Mouse (Mus musculus): ENCODE measurements around the gene Wdr93. TPM values are rescaled to one million over a fixed set of nuclear protein-coding genes. Genes with fewer than 3 reads are reported as not detected.

The Wdr93 gene
- total and polyA plus RNA-seq, 2 experiments, result 0.21 to 0.74 TPM

DNA sequence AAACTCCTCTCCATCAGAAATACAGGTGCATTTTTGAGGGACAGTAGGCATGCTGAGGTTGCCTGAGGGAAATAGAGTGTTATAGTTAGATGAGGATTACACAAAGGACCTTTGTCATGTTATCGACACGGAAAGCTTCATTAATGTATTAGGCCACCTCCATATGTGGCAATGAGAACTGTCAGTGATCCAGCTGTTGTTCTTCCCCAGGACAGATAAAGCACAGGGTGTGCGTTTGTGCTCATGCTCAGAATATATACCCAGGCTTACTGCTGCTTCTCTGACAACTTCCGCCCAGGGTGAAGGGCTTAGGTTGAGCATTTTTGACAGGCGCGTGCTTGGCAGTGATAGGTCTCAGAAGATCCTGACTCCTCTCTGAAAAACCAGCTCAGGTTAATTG is 6.5 kb downstream of the Wdr93 start:
- no peaks in the 10 kb centered on the region for H3K79me2 ChIP-seq (ENCODE audit: control insufficient read depth, insufficient read depth, low read length)
- TF ChIP-seq POLR2A (IDR thresholded peaks at IDR 0.05; ENCODE audit: extremely low read depth, insufficient read depth, low read length) (no peak), CTCF (IDR thresholded peaks at IDR 0.05; ENCODE audit: low read depth, low read length) (no peak)

DNA sequence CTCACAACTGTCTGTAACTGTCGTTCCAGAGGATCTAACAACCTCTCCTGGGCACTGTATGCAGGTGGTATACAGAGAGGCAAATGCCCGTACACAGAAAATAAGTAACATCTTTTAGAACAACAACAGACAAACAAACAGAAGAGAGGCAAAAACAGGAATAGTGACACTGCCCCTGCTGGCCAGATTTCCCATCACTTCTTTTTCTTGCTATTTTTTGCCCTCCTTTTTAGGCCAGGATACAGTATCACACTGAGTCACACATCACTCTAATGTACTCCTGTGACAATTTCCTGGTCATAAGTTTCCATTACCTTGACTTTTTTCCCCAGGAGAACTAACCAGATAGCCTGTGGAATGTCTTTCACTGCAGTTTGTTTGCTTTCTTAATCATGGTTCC is 13.4 kb downstream of the Wdr93 start:
- DNase-seq (ENCODE audit: extremely low read depth, low read depth, low spot score), result no peak
- 54% methylated on average over 2 of the region's 2 CpGs for WGBS
- TF ChIP-seq POLR2A (IDR thresholded peaks at IDR 0.05; ENCODE audit: extremely low read depth, insufficient read depth, low read length) (no peak), CTCF (IDR thresholded peaks at IDR 0.05; ENCODE audit: low read depth, low read length) (no peak)
- Histone ChIP-seq H3K79me2 (ENCODE audit: control insufficient read depth, insufficient read depth, low read length) (no peaks in the 10 kb centered on the region), H3K4me3 (ENCODE audit: insufficient read depth, low read depth, low read length) (no peak overlapping the region), H3K4me1 (ENCODE audit: control insufficient read depth, insufficient read depth, low read length) (peaks cover 1% of the 10 kb centered on the region; the same call in 1 of the 2 replicates), H3K27me3 (ENCODE audit: control insufficient read depth, insufficient read depth, low read length) (no peaks in the 10 kb centered on the region), H3K36me3 (ENCODE audit: control insufficient read depth, insufficient read depth, low read length) (no peaks in the 10 kb centered on the region), H3K27ac (replicated peaks; ENCODE audit: insufficient read depth, low read depth, low read length) (no peak overlapping the region), H3K9ac (ENCODE audit: low read depth, low read length) (no peak overlapping the region)

More for the DNA sequence above, 6.5 kb downstream of the Wdr93 start:
- Histone ChIP-seq H3K27me3 (ENCODE audit: control insufficient read depth, insufficient read depth, low read length) (no peaks in the 10 kb centered on the region), H3K36me3 (ENCODE audit: control insufficient read depth, insufficient read depth, low read length) (no peaks in the 10 kb centered on the region), H3K4me1 (ENCODE audit: control insufficient read depth, insufficient read depth, low read length) (no peaks in the 10 kb centered on the region), H3K27ac (replicated peaks; ENCODE audit: insufficient read depth, low read depth, low read length) (no peak overlapping the region), H3K4me3 (ENCODE audit: insufficient read depth, low read depth, low read length) (no peak overlapping the region), H3K9ac (ENCODE audit: low read depth, low read length) (no peak overlapping the region)
- no peak for DNase-seq (ENCODE audit: extremely low read depth, low read depth, low spot score)
- WGBS, result 89% methylated on average over 6 of the region's 6 CpGs

DNA sequence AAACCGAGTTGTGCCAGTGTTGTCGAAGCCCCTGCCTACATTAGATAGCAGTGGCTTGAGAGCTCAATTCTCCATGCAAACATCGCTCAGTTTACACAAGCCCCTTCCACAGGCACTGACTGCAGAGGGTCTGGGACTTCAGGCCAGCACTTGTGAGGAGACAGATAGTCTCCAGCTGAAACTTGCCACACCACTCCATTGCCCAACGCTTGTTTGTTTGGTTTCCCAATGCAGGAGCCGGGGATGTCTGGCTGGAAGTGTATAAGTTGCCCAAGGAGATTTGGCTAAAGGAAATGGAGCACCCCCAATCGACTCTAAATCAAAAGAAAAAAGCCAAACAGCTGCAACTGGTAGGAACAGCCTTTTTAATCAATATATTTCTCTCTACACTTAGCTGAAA is 15.2 kb downstream of the Wdr93 start:
- TF ChIP-seq POLR2A (IDR thresholded peaks at IDR 0.05; ENCODE audit: extremely low read depth, insufficient read depth, low read length) (no peak), CTCF (IDR thresholded peaks at IDR 0.05; ENCODE audit: low read depth, low read length) (no peak)
- peak; percentile 96 for DNase-seq (ENCODE audit: extremely low read depth, low read depth, low spot score)

DNA sequence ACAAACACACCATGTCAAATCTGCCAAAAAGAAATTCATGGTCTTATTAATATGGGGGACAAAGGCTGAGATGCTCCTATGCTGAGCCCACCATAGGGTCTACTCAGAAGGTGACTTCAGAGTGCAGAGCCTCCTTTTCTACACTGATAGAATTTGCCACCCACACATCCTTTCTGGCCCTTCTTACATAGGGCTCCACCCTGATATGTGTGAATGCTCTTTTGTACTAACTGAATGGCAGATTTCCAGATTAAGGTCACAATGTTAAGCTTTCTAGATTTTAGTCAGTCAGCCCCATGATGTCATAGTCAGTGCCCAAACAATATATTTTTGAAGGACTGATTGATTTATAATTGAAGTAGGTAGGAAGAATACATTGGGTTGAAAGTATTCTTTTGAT is 16.8 kb downstream of the Wdr93 start:
- H3K9ac ChIP-seq (ENCODE audit: low read depth, low read length), result no peak overlapping the region
- peaks cover 1% of the 10 kb centered on the region; the same call in 1 of the 2 replicates for H3K4me1 ChIP-seq (ENCODE audit: control insufficient read depth, insufficient read depth, low read length)
- DNase-seq (ENCODE audit: extremely low read depth, low read depth, low spot score), result peak; percentile 63
- no peaks in the 10 kb centered on the region for H3K36me3 ChIP-seq (ENCODE audit: control insufficient read depth, insufficient read depth, low read length)
- no peaks in the 10 kb centered on the region for H3K27me3 ChIP-seq (ENCODE audit: control insufficient read depth, insufficient read depth, low read length)
- H3K4me3 ChIP-seq (ENCODE audit: insufficient read depth, low read depth, low read length), result no peak overlapping the region
- no peak overlapping the region for H3K27ac ChIP-seq (replicated peaks; ENCODE audit: insufficient read depth, low read depth, low read length)
- no peak for TF ChIP-seq POLR2A (IDR thresholded peaks at IDR 0.05; ENCODE audit: extremely low read depth, insufficient read depth, low read length)
- no peak for TF ChIP-seq CTCF (IDR thresholded peaks at IDR 0.05; ENCODE audit: low read depth, low read length)
- no peaks in the 10 kb centered on the region for H3K79me2 ChIP-seq (ENCODE audit: control insufficient read depth, insufficient read depth, low read length)

More for the DNA sequence above, 15.2 kb downstream of the Wdr93 start:
- Histone ChIP-seq H3K4me3 (ENCODE audit: insufficient read depth, low read depth, low read length) (no peak overlapping the region), H3K27ac (replicated peaks; ENCODE audit: insufficient read depth, low read depth, low read length) (peak overlapping the region; percentile 97), H3K36me3 (ENCODE audit: control insufficient read depth, insufficient read depth, low read length) (no peaks in the 10 kb centered on the region), H3K27me3 (ENCODE audit: control insufficient read depth, insufficient read depth, low read length) (no peaks in the 10 kb centered on the region), H3K4me1 (ENCODE audit: control insufficient read depth, insufficient read depth, low read length) (peaks cover 1% of the 10 kb centered on the region; the same call in 1 of the 2 replicates), H3K79me2 (ENCODE audit: control insufficient read depth, insufficient read depth, low read length) (no peaks in the 10 kb centered on the region), H3K9ac (ENCODE audit: low read depth, low read length) (no peak overlapping the region)
- 9% methylated on average over 6 of the region's 6 CpGs for WGBS

DNA sequence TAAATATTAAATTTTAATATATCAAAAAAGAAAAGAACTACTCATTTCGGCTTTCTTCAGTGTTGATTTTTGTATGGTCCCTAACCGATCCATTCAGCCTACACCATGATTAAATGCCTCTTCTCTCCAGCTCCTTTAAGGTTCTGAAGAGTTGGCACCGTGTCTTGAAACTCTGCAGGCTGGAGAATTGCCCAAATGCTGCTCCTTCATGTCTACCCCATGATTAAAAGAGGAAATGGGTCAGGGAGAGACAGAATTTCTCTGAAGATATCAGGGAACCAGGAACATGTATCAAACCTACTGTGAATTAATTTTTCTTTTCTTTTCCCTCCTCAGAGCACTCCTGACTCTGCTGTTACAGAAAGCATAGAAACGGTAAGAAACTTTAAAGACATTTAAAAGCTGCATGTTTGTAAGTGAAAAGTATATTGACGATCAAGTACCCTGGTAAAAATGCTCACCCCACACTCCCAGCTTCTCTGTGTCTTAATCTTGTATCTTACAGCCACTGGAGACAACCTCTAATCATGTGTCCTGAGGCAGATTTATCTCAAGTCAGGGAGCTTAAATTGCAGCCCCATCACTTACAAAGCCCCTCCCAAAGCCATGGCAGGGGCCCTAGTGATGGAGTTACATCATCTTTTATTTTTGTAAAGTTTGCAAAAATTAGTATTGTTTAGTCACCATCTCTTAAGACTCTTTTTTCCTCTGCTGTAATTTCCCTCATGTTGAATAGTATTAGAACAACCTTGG is 18.3 kb downstream of the Wdr93 start:
- Histone ChIP-seq H3K4me1 (ENCODE audit: control insufficient read depth, insufficient read depth, low read length) (peaks cover 1% of the 10 kb centered on the region; the same call in 1 of the 2 replicates), H3K4me3 (ENCODE audit: insufficient read depth, low read depth, low read length) (no peak overlapping the region), H3K9ac (ENCODE audit: low read depth, low read length) (no peak overlapping the region), H3K27me3 (ENCODE audit: control insufficient read depth, insufficient read depth, low read length) (no peaks in the 10 kb centered on the region), H3K36me3 (ENCODE audit: control insufficient read depth, insufficient read depth, low read length) (no peaks in the 10 kb centered on the region), H3K27ac (replicated peaks; ENCODE audit: insufficient read depth, low read depth, low read length) (no peak overlapping the region), H3K79me2 (ENCODE audit: control insufficient read depth, insufficient read depth, low read length) (no peaks in the 10 kb centered on the region)
- DNase-seq (ENCODE audit: extremely low read depth, low read depth, low spot score), result no peak
- TF ChIP-seq CTCF (IDR thresholded peaks at IDR 0.05; ENCODE audit: low read depth, low read length) (no peak), POLR2A (IDR thresholded peaks at IDR 0.05; ENCODE audit: extremely low read depth, insufficient read depth, low read length) (no peak)
- 74% methylated on average over 5 of the region's 5 CpGs for WGBS

DNA sequence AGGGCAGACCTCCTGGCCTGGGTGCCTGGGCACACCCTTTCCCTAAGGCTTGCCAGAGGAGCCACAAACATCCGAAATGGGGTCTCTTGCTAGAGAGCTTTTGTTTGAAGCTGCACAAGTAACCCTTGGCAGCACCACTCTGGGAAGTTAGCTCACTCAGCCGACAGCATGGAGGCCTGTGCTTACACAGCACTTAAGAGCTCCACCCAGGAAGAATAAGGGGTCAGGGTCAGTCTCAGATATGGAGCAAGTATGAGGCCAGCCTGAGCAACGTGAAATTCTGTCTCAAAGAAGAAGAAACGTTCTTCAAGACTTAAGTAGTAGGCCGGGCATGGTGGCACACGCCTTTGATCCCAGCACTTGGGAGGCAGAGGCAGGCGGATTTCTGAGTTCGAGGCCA is 19.1 kb downstream of the Wdr93 start:
- H3K79me2 ChIP-seq (ENCODE audit: control insufficient read depth, insufficient read depth, low read length), result no peaks in the 10 kb centered on the region
- H3K4me1 ChIP-seq (ENCODE audit: control insufficient read depth, insufficient read depth, low read length), result peaks cover 1% of the 10 kb centered on the region; the same call in 1 of the 2 replicates
- H3K27me3 ChIP-seq (ENCODE audit: control insufficient read depth, insufficient read depth, low read length), result no peaks in the 10 kb centered on the region
- no peak for TF ChIP-seq CTCF (IDR thresholded peaks at IDR 0.05; ENCODE audit: low read depth, low read length)
- TF ChIP-seq POLR2A (IDR thresholded peaks at IDR 0.05; ENCODE audit: extremely low read depth, insufficient read depth, low read length), result no peak
- no peaks in the 10 kb centered on the region for H3K36me3 ChIP-seq (ENCODE audit: control insufficient read depth, insufficient read depth, low read length)
- H3K27ac ChIP-seq (replicated peaks; ENCODE audit: insufficient read depth, low read depth, low read length), result no peak overlapping the region
- no peak overlapping the region for H3K9ac ChIP-seq (ENCODE audit: low read depth, low read length)
- WGBS, result 76% methylated on average over 8 of the region's 8 CpGs
- no peak for DNase-seq (ENCODE audit: extremely low read depth, low read depth, low spot score)
- H3K4me3 ChIP-seq (ENCODE audit: insufficient read depth, low read depth, low read length), result no peak overlapping the region

Measured in liver, adult 2 months (tissue).